Mouse (Mus musculus) forebrain, embryonic 11.5 days (tissue): ENCODE measurements at regions not wholly inside any gene's neighbourhood (a gene's known extent, or its start where the extent isn't known, plus 50 kb on each side); places are given as distances from the start of the nearest gene placed in this dataset.
"Not testable (repeated sequence)": the region's sequence is repeated elsewhere in the genome, so short reads cannot be mapped to it uniquely, and the experiment has no call there.

ENCODE experiments used
- ATAC-seq: fragments of 200-750 bp; cut with Nextera tagmentation; replicated peaks from 2 replicates; pipeline ENCODE4 v1.8.0; 2017; ENCODE audit warnings: moderate TSS enrichment; ENCODE audit not compliant: low FRiP score
- DNase-seq: peaks from one replicate; pipeline ENCODE4 v3.0.0-alpha.2; 2017; ENCODE audit warnings: low spot score
- H3K27ac ChIP-seq: fragments of 300-500 bp; sonication (generic); 2 replicates; pipeline ENCODE4 v1.5.1; 2014; ENCODE audit warnings: low read depth, low read length
- H3K27me3 ChIP-seq: fragments of 300-500 bp; sonication (generic); 2 replicates; pipeline ENCODE4 v1.6.1; 2014; ENCODE audit warnings: mild to moderate bottlenecking, low read length, mixed read lengths; ENCODE audit not compliant: control insufficient read depth, insufficient read depth
- H3K36me3 ChIP-seq: fragments of 300-500 bp; sonication (generic); 2 replicates; pipeline ENCODE4 v1.6.1; 2014; ENCODE audit warnings: mild to moderate bottlenecking, low read length, moderate library complexity, mixed read lengths; ENCODE audit not compliant: control insufficient read depth, insufficient read depth
- H3K4me1 ChIP-seq: fragments of 300-500 bp; sonication (generic); replicated peaks from 2 replicates; pipeline ENCODE4 v1.6.1; 2014; ENCODE audit warnings: low read length, mixed read lengths; ENCODE audit not compliant: control insufficient read depth, insufficient read depth
- H3K4me2 ChIP-seq: fragments of 300-500 bp; sonication (generic); 2 replicates; pipeline ENCODE4 v1.6.1; 2014; ENCODE audit warnings: low read depth, mild to moderate bottlenecking, low read length, moderate library complexity, mixed read lengths; ENCODE audit not compliant: severe bottlenecking
- H3K4me3 ChIP-seq: fragments of 300-500 bp; sonication (generic); 2 replicates; pipeline ENCODE4 v1.5.1; 2014; ENCODE audit warnings: low read depth, low read length
- H3K9ac ChIP-seq: fragments of 300-500 bp; sonication (generic); 2 replicates; pipeline ENCODE4 v1.6.1; 2014; ENCODE audit warnings: low read length
- H3K9me3 ChIP-seq: fragments of 300-500 bp; sonication (generic); 2 replicates; pipeline ENCODE4 v1.6.1; 2016; ENCODE audit warnings: low read length, mixed read lengths; ENCODE audit not compliant: control insufficient read depth
- WGBS: fragments of 180-500 bp; shearing (Covaris S2); extraction: QIAGEN DNeasy Blood & Tissue Kit; methylation state at CpG from one replicate; pipeline ENCODE4 v1.1.7; 2014; 5-methylcytosine and 5-hydroxymethylcytosine counted together

- WGBS: 94% methylated on average over 7 of the region's 7 CpGs
- DNase-seq: no peak
- no peaks in the 10 kb centered on the region for H3K36me3 ChIP-seq
These were observed 126.3 kb upstream of the Hpf1 start for GRCm38 (mm10) chr8:60763959-60764358.

DNA sequence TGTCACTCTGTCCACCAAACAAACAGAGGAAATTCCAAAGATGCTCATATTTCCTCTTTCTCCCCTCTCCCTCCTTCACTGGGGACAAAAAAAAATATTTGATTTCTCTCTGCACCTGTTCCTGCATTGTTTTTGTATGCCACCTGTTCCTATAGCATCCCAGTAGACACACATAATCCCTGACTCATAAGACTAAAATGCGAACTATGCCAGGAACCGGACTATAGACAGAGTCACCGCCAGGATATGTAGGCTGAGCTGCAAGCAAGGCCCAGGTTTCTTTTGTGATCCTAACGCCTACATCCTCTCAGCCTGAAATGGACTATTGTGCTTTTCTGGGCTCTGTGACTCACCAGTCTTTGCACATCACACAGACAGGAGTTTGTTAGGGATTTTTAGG lies 116.9 kb upstream of the Hpf1 start:
- DNase-seq: no peak
- no peaks in the 10 kb centered on the region for H3K27me3 ChIP-seq
- no peak overlapping the region for H3K9ac ChIP-seq
- no peaks in the 10 kb centered on the region for H3K9me3 ChIP-seq
- H3K4me3 ChIP-seq: no peak overlapping the region
- ATAC-seq: no peak
- H3K4me2 ChIP-seq: no peak overlapping the region
- H3K36me3 ChIP-seq: no peaks in the 10 kb centered on the region
- H3K4me1 ChIP-seq: no peaks in the 10 kb centered on the region
- 63% methylated on average over 4 of the region's 4 CpGs for WGBS
- no peak overlapping the region for H3K27ac ChIP-seq

More at GRCm38 (mm10) chr8:60763959-60764358, 126.3 kb upstream of the Hpf1 start:
- Histone ChIP-seq H3K27ac (no peak overlapping the region), H3K9ac (no peak overlapping the region), H3K9me3 (no peaks in the 10 kb centered on the region), H3K4me2 (no peak overlapping the region), H3K4me3 (no peak overlapping the region), H3K4me1 (no peaks in the 10 kb centered on the region), H3K27me3 (no peaks in the 10 kb centered on the region)
- no peak for ATAC-seq

GRCm38 (mm10) chr8:60776251-60776650 lies 114.0 kb upstream of the Hpf1 start:
- not testable (repeated sequence) for H3K27ac ChIP-seq, H3K4me3 ChIP-seq, H3K4me1 ChIP-seq, H3K9me3 ChIP-seq, DNase-seq, H3K9ac ChIP-seq, ATAC-seq, H3K27me3 ChIP-seq, H3K36me3 ChIP-seq, H3K4me2 ChIP-seq
- 58% methylated on average over 2 of the region's 2 CpGs for WGBS

- DNase-seq (no peak), ATAC-seq (no peak)
- Histone ChIP-seq H3K27me3 (no peaks in the 10 kb centered on the region), H3K4me3 (no peak overlapping the region), H3K9ac (no peak overlapping the region), H3K9me3 (no peaks in the 10 kb centered on the region), H3K4me1 (no peaks in the 10 kb centered on the region), H3K4me2 (no peak overlapping the region), H3K36me3 (no peaks in the 10 kb centered on the region), H3K27ac (no peak overlapping the region)
- WGBS: 93% methylated on average over 2 of the region's 2 CpGs
These were observed 105.2 kb upstream of the Hpf1 start for GRCm38 (mm10) chr8:60785049-60785448.

GRCm38 (mm10) chr8:60790453-60790852 lies 99.8 kb upstream of the Hpf1 start:
- ATAC-seq (no peak), DNase-seq (no peak)
- Histone ChIP-seq H3K36me3 (no peaks in the 10 kb centered on the region), H3K9me3 (no peaks in the 10 kb centered on the region), H3K27ac (no peak overlapping the region), H3K9ac (no peak overlapping the region), H3K4me3 (no peak overlapping the region), H3K4me2 (no peak overlapping the region), H3K4me1 (no peaks in the 10 kb centered on the region), H3K27me3 (no peaks in the 10 kb centered on the region)
- WGBS: 92% methylated on average over 3 of the region's 3 CpGs

- H3K9ac ChIP-seq: no peak overlapping the region
- DNase-seq (no peak), ATAC-seq (no peak)
- H3K9me3 ChIP-seq: no peaks in the 10 kb centered on the region
- no peaks in the 10 kb centered on the region for H3K4me1 ChIP-seq
- H3K27ac ChIP-seq: no peak overlapping the region
- no peaks in the 10 kb centered on the region for H3K27me3 ChIP-seq
- H3K36me3 ChIP-seq: no peaks in the 10 kb centered on the region
- H3K4me2 ChIP-seq: no peak overlapping the region
- 77% methylated on average over 1 of the region's 1 CpGs for WGBS
- no peak overlapping the region for H3K4me3 ChIP-seq
These were observed 97.7 kb upstream of the Hpf1 start for GRCm38 (mm10) chr8:60792518-60792917.

- no peak overlapping the region for H3K4me2 ChIP-seq
- no peak overlapping the region for H3K9ac ChIP-seq
- H3K4me3 ChIP-seq: no peak overlapping the region
- H3K36me3 ChIP-seq: no peaks in the 10 kb centered on the region
- no peaks in the 10 kb centered on the region for H3K4me1 ChIP-seq
- H3K27ac ChIP-seq: no peak overlapping the region
- ATAC-seq (no peak), DNase-seq (no peak)
- no peaks in the 10 kb centered on the region for H3K9me3 ChIP-seq
- WGBS: 90% methylated on average over 4 of the region's 4 CpGs
- H3K27me3 ChIP-seq: no peaks in the 10 kb centered on the region
These were observed 85.4 kb upstream of the Hpf1 start for GRCm38 (mm10) chr8:60804787-60805186.

GRCm38 (mm10) chr8:60806772-60807171 lies 83.4 kb upstream of the Hpf1 start:
- Histone ChIP-seq H3K4me1 (no peaks in the 10 kb centered on the region), H3K4me3 (no peak overlapping the region), H3K4me2 (no peak overlapping the region), H3K27ac (no peak overlapping the region), H3K36me3 (no peaks in the 10 kb centered on the region), H3K9me3 (no peaks in the 10 kb centered on the region), H3K27me3 (no peaks in the 10 kb centered on the region), H3K9ac (no peak overlapping the region)
- no peak for DNase-seq
- 89% methylated on average over 3 of the region's 3 CpGs for WGBS
- ATAC-seq: 0 out of 2 replicates have a peak, but pooled peaks have one; percentile 19

GRCm38 (mm10) chr8:60809806-60810205 lies 80.4 kb upstream of the Hpf1 start:
- no CpG with 5 or more reads among the region's 1 CpGs for whole genome bisulfite sequencing
- H3K36me3 ChIP-seq: no peaks in the 10 kb centered on the region
- no peaks in the 10 kb centered on the region for H3K27me3 ChIP-seq
- ATAC-seq: no peak
- H3K9ac ChIP-seq: no peak overlapping the region
- no peaks in the 10 kb centered on the region for H3K4me1 ChIP-seq
- DNase-seq: no peak
- H3K4me2 ChIP-seq: no peak overlapping the region
- no peak overlapping the region for H3K4me3 ChIP-seq
- no peaks in the 10 kb centered on the region for H3K9me3 ChIP-seq
- H3K27ac ChIP-seq: no peak overlapping the region
